Mouse (Mus musculus): ENCODE measurements around the gene Mark3. TPM values are rescaled to one million over a fixed set of nuclear protein-coding genes. Genes with fewer than 3 reads are reported as not detected.

Mark3 gene
- total RNA-seq, 1 experiment = 90.9 TPM

- TF ChIP-seq HCFC1 (IDR thresholded peaks at IDR 0.05; ENCODE audit: borderline replicate concordance, insufficient read depth, low read length) (no peak), CHD2 (IDR thresholded peaks at IDR 0.05; ENCODE audit: low read depth, low read length) (no peak)
- no peaks in the 10 kb centered on the region for H3K9me3 ChIP-seq (ENCODE audit: control insufficient read depth, insufficient read depth, low read depth, low read length)
- no peak overlapping the region for H3K9ac ChIP-seq (ENCODE audit: insufficient read depth, low read depth, low read length, poor library complexity, severe bottlenecking)
- in situ Hi-C loops (cut with MboI; ENCODE audit: low sequenced_read_pairs in 2 of 2, unreplicated experiment in 2 of 2) = no loop called here
- H3K27ac ChIP-seq (ENCODE audit: insufficient read depth, low read depth, low read length, poor library complexity, severe bottlenecking) = no peak overlapping the region
- no peak for DNase-seq (ENCODE audit: low read depth, low spot score)
- peaks cover 6% of the 10 kb centered on the region for H3K36me3 ChIP-seq (ENCODE audit: control insufficient read depth, insufficient read depth, low read length, poor library complexity, severe bottlenecking)
- H3K4me1 ChIP-seq (ENCODE audit: control insufficient read depth in 2 of 2, insufficient read depth in 2 of 2, low read length in 2 of 2, poor library complexity in 1 of 2) = peaks cover 0 to 5% of the 10 kb centered on the region in 2 experiments; a peak in 3 of 4 replicates
- H3K4me3 ChIP-seq (ENCODE audit: insufficient read depth in 1 of 2, low read depth in 1 of 2, low read length in 2 of 2, poor library complexity in 1 of 2, severe bottlenecking in 1 of 2) = no peak overlapping the region
Measured at GRCm38 (mm10) chr12:111592407-111593021, 18.2 kb downstream of the Mark3 start.

- Histone ChIP-seq H3K4me1 (ENCODE audit: control insufficient read depth in 2 of 2, insufficient read depth in 2 of 2, low read length in 2 of 2, poor library complexity in 1 of 2) (peaks cover 0 to 2% of the 10 kb centered on the region in 2 experiments; a peak in 2 of 4 replicates), H3K36me3 (ENCODE audit: control insufficient read depth, insufficient read depth, low read length, poor library complexity, severe bottlenecking) (peaks cover 6% of the 10 kb centered on the region), H3K9ac (ENCODE audit: insufficient read depth, low read depth, low read length, poor library complexity, severe bottlenecking) (no peak overlapping the region), H3K27ac (ENCODE audit: insufficient read depth, low read depth, low read length, poor library complexity, severe bottlenecking) (no peak overlapping the region), H3K9me3 (ENCODE audit: control insufficient read depth, insufficient read depth, low read depth, low read length) (no peaks in the 10 kb centered on the region), H3K4me3 (ENCODE audit: insufficient read depth in 1 of 2, low read depth in 1 of 2, low read length in 2 of 2, poor library complexity in 1 of 2, severe bottlenecking in 1 of 2) (no peak overlapping the region)
- in situ Hi-C loops (cut with MboI; ENCODE audit: low sequenced_read_pairs in 2 of 2, unreplicated experiment in 2 of 2) = no loop called here
- no peak for TF ChIP-seq HCFC1 (IDR thresholded peaks at IDR 0.05; ENCODE audit: borderline replicate concordance, insufficient read depth, low read length)
- no peak for TF ChIP-seq ZC3H11A (IDR thresholded peaks at IDR 0.05; ENCODE audit: borderline replicate concordance, low read depth, low read length)
- TF ChIP-seq ZNF384 (IDR thresholded peaks at IDR 0.05; ENCODE audit: low read depth, low read length) = no peak
- no peak for TF ChIP-seq MAFK (IDR thresholded peaks at IDR 0.05; ENCODE audit: insufficient read depth, low read depth, low read length)
- TF ChIP-seq CHD2 (IDR thresholded peaks at IDR 0.05; ENCODE audit: low read depth, low read length) = no peak
- DNase-seq (ENCODE audit: low read depth, low spot score) = no peak
Measured at GRCm38 (mm10) chr12:111593775-111594174, 19.5 kb downstream of the Mark3 start.

GRCm38 (mm10) chr12:111597310-111597709 lies 23.0 kb downstream of the Mark3 start:
- no peak for DNase-seq (ENCODE audit: low read depth, low spot score)
- Histone ChIP-seq H3K4me3 (ENCODE audit: insufficient read depth in 1 of 2, low read depth in 1 of 2, low read length in 2 of 2, poor library complexity in 1 of 2, severe bottlenecking in 1 of 2) (no peak overlapping the region), H3K36me3 (ENCODE audit: control insufficient read depth, insufficient read depth, low read length, poor library complexity, severe bottlenecking) (peaks cover 9% of the 10 kb centered on the region), H3K9me3 (ENCODE audit: control insufficient read depth, insufficient read depth, low read depth, low read length) (no peaks in the 10 kb centered on the region), H3K4me1 (ENCODE audit: control insufficient read depth in 2 of 2, insufficient read depth in 2 of 2, low read length in 2 of 2, poor library complexity in 1 of 2) (no peaks in the 10 kb centered on the region), H3K9ac (ENCODE audit: insufficient read depth, low read depth, low read length, poor library complexity, severe bottlenecking) (no peak overlapping the region), H3K27ac (ENCODE audit: insufficient read depth, low read depth, low read length, poor library complexity, severe bottlenecking) (no peak overlapping the region)
- in situ Hi-C loops (cut with MboI; ENCODE audit: low sequenced_read_pairs in 2 of 2, unreplicated experiment in 2 of 2) = no loop called here
- no peak for TF ChIP-seq ZC3H11A (IDR thresholded peaks at IDR 0.05; ENCODE audit: borderline replicate concordance, low read depth, low read length)
- no peak for TF ChIP-seq CHD2 (IDR thresholded peaks at IDR 0.05; ENCODE audit: low read depth, low read length)
- TF ChIP-seq HCFC1 (IDR thresholded peaks at IDR 0.05; ENCODE audit: borderline replicate concordance, insufficient read depth, low read length) = no peak
- TF ChIP-seq MAFK (IDR thresholded peaks at IDR 0.05; ENCODE audit: insufficient read depth, low read depth, low read length) = no peak
- no peak for TF ChIP-seq ZNF384 (IDR thresholded peaks at IDR 0.05; ENCODE audit: low read depth, low read length)

GRCm38 (mm10) chr12:111598902-111599301 lies 24.6 kb downstream of the Mark3 start:
- H3K4me3 ChIP-seq (ENCODE audit: insufficient read depth in 1 of 2, low read depth in 1 of 2, low read length in 2 of 2, poor library complexity in 1 of 2, severe bottlenecking in 1 of 2) = no peak overlapping the region
- in situ Hi-C loops (cut with MboI; ENCODE audit: low sequenced_read_pairs in 2 of 2, unreplicated experiment in 2 of 2) = no loop called here
- no peaks in the 10 kb centered on the region for H3K9me3 ChIP-seq (ENCODE audit: control insufficient read depth, insufficient read depth, low read depth, low read length)
- no peak overlapping the region for H3K27ac ChIP-seq (ENCODE audit: insufficient read depth, low read depth, low read length, poor library complexity, severe bottlenecking)
- H3K36me3 ChIP-seq (ENCODE audit: control insufficient read depth, insufficient read depth, low read length, poor library complexity, severe bottlenecking) = peaks cover 5% of the 10 kb centered on the region; the same call in 1 of the 2 replicates
- H3K9ac ChIP-seq (ENCODE audit: insufficient read depth, low read depth, low read length, poor library complexity, severe bottlenecking) = no peak overlapping the region
- TF ChIP-seq MAFK (IDR thresholded peaks at IDR 0.05; ENCODE audit: insufficient read depth, low read depth, low read length) (no peak), ZC3H11A (IDR thresholded peaks at IDR 0.05; ENCODE audit: borderline replicate concordance, low read depth, low read length) (no peak), CHD2 (IDR thresholded peaks at IDR 0.05; ENCODE audit: low read depth, low read length) (no peak), ZNF384 (IDR thresholded peaks at IDR 0.05; ENCODE audit: low read depth, low read length) (no peak), HCFC1 (IDR thresholded peaks at IDR 0.05; ENCODE audit: borderline replicate concordance, insufficient read depth, low read length) (no peak)
- H3K4me1 ChIP-seq (ENCODE audit: control insufficient read depth in 2 of 2, insufficient read depth in 2 of 2, low read length in 2 of 2, poor library complexity in 1 of 2) = no peaks in the 10 kb centered on the region
- DNase-seq (ENCODE audit: low read depth, low spot score) = no peak

GRCm38 (mm10) chr12:111599640-111600039 lies 25.3 kb downstream of the Mark3 start:
- Histone ChIP-seq H3K36me3 (ENCODE audit: control insufficient read depth, insufficient read depth, low read length, poor library complexity, severe bottlenecking) (peaks cover 5% of the 10 kb centered on the region; the same call in 1 of the 2 replicates), H3K4me3 (ENCODE audit: insufficient read depth in 1 of 2, low read depth in 1 of 2, low read length in 2 of 2, poor library complexity in 1 of 2, severe bottlenecking in 1 of 2) (no peak overlapping the region), H3K4me1 (ENCODE audit: control insufficient read depth in 2 of 2, insufficient read depth in 2 of 2, low read length in 2 of 2, poor library complexity in 1 of 2) (no peaks in the 10 kb centered on the region), H3K9ac (ENCODE audit: insufficient read depth, low read depth, low read length, poor library complexity, severe bottlenecking) (no peak overlapping the region), H3K9me3 (ENCODE audit: control insufficient read depth, insufficient read depth, low read depth, low read length) (no peaks in the 10 kb centered on the region), H3K27ac (ENCODE audit: insufficient read depth, low read depth, low read length, poor library complexity, severe bottlenecking) (no peak overlapping the region; the same call in 1 of the 2 replicates)
- in situ Hi-C loops (cut with MboI; ENCODE audit: low sequenced_read_pairs in 2 of 2, unreplicated experiment in 2 of 2) = no loop called here
- DNase-seq (ENCODE audit: low read depth, low spot score) = no peak
- TF ChIP-seq CHD2 (IDR thresholded peaks at IDR 0.05; ENCODE audit: low read depth, low read length) (no peak), ZNF384 (IDR thresholded peaks at IDR 0.05; ENCODE audit: low read depth, low read length) (no peak), ZC3H11A (IDR thresholded peaks at IDR 0.05; ENCODE audit: borderline replicate concordance, low read depth, low read length) (no peak), HCFC1 (IDR thresholded peaks at IDR 0.05; ENCODE audit: borderline replicate concordance, insufficient read depth, low read length) (no peak), MAFK (IDR thresholded peaks at IDR 0.05; ENCODE audit: insufficient read depth, low read depth, low read length) (no peak)
